Mouse (Mus musculus): ENCODE results near the gene Ap1g1.
"Not testable (repeated sequence)": the region's sequence is repeated elsewhere in the genome, so short reads cannot be mapped to it uniquely, and the experiment has no call there.

The Ap1g1 gene

GRCm38 (mm10) chr8:109865536-109865935 is 87.2 kb downstream of the Ap1g1 start:
- no peak for DNase-seq (ENCODE audit: low read depth, low spot score)

GRCm38 (mm10) chr8:109866690-109867089 is 88.3 kb downstream of the Ap1g1 start:
- no peak for DNase-seq (ENCODE audit: low read depth, low spot score)

GRCm38 (mm10) chr8:109868003-109868679 is 89.8 kb downstream of the Ap1g1 start, which contains the start of gene Phlpp2:
Gene Phlpp2, plus strand, starts transcription at chr8:109868542.
- peak; percentile 93 for DNase-seq (ENCODE audit: low read depth, low spot score)

GRCm38 (mm10) chr8:109868680-109869361 is 90.5 kb downstream of the Ap1g1 start:
- DNase-seq (ENCODE audit: low read depth, low spot score) = peak; percentile 44

GRCm38 (mm10) chr8:109871056-109871455 is 92.7 kb downstream of the Ap1g1 start:
- DNase-seq (ENCODE audit: low read depth, low spot score) = no peak

GRCm38 (mm10) chr8:109873800-109874199 is 95.4 kb downstream of the Ap1g1 start:
- not testable (repeated sequence) for DNase-seq (ENCODE audit: low read depth, low spot score)

- no peak for DNase-seq (ENCODE audit: low read depth, low spot score)
These were observed 101.8 kb downstream of the Ap1g1 start for GRCm38 (mm10) chr8:109880012-109880662.

- DNase-seq (ENCODE audit: low read depth, low spot score) = no peak
These were observed 106.9 kb downstream of the Ap1g1 start for GRCm38 (mm10) chr8:109885294-109885693.

- no peak for DNase-seq (ENCODE audit: low read depth, low spot score)
These were observed 110.9 kb downstream of the Ap1g1 start for GRCm38 (mm10) chr8:109889211-109889610.

- no peak for DNase-seq (ENCODE audit: low read depth, low spot score)
These were observed 112.6 kb downstream of the Ap1g1 start for GRCm38 (mm10) chr8:109890794-109891585.

- no peak for DNase-seq (ENCODE audit: low read depth, low spot score)
These were observed 116.3 kb downstream of the Ap1g1 start for GRCm38 (mm10) chr8:109894636-109895035.

GRCm38 (mm10) chr8:109895355-109895754 is 117.0 kb downstream of the Ap1g1 start:
- no peak for DNase-seq (ENCODE audit: low read depth, low spot score)

- DNase-seq (ENCODE audit: low read depth, low spot score) = no peak
These were observed 124.0 kb downstream of the Ap1g1 start for GRCm38 (mm10) chr8:109902379-109902778.

- DNase-seq (ENCODE audit: low read depth, low spot score) = no peak
These were observed 125.6 kb downstream of the Ap1g1 start for GRCm38 (mm10) chr8:109903909-109904469.

- DNase-seq (ENCODE audit: low read depth, low spot score) = no peak
These were observed 126.7 kb downstream of the Ap1g1 start for GRCm38 (mm10) chr8:109904928-109905668.

- no peak for DNase-seq (ENCODE audit: low read depth, low spot score)
These were observed 128.6 kb downstream of the Ap1g1 start for GRCm38 (mm10) chr8:109906907-109907306.

- no peak for DNase-seq (ENCODE audit: low read depth, low spot score)
These were observed 129.0 kb downstream of the Ap1g1 start for GRCm38 (mm10) chr8:109907376-109907775.
